In the genomic region with DNA sequence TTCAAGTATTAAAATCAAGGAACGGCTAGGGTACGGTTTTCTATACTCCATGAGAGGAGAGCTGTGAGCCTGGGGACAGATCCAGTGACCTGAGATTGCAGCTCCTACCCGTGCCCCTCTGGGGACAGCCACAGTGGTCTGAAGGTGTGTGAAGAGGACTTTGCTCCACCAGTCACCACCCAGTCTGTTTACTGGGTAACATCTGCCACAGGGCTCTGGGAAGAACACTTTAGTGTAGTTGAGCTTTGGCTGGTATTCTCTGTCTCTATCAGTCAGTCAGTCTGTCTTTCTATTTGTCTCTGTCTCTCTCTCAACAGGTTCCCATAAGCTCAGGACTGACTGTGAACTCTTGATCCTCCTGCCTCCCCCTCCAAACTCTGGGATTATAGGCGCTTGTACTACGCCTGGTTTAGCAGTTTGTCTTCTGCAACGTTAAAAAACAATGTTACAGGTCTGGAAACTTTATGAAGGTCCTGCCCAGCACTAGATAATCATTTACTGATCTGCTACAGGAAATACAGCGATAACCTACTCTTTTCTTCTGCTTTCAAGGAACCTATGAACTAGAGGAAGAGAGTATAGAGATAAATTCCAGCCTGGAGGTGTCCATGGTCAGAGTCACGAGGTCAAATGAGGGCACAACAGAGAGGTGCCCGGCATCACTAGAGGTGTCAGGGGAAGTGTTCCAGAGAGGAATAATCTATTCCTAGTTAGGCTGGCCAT, we compare ENCODE assay signal across 13 mouse cellular contexts. TPM values are rescaled to one million over a fixed set of nuclear protein-coding genes. Genes with fewer than 3 reads are reported as not detected.
DNase-seq lines count a peak whose midpoint lies in the region; ATAC-seq and TF ChIP-seq lines count a peak whose summit lies in the region.
"Had no signal": no experiment of that assay in that cellular context is flagged by ENCODE, and none has a peak within 500 bp of the region (broad histone marks: within the 10 kb centered on the region; RNA-seq: fewer than 3 reads in every experiment).

No protein-coding gene starts in this region.

- no peak overlapping the region for H3K4me3 ChIP-seq in forebrain, embryonic 14.5 days (ENCODE audit: low read depth, low read length)
- H3K4me3 ChIP-seq in forebrain, embryonic 10.5 days = no peak overlapping the region
- H3K4me3 ChIP-seq in liver, adult 2 months (ENCODE audit: insufficient read depth, low read depth, low read length) = no peak overlapping the region
- H3K4me3 ChIP-seq in liver, embryonic 11.5 days (ENCODE audit: low read depth, low read length) = no peak overlapping the region
- no peak overlapping the region for H3K4me3 ChIP-seq in heart, embryonic 12.5 days
- H3K4me3 ChIP-seq in liver, embryonic 13.5 days (replicated peaks) = no peak overlapping the region
- H3K4me3 ChIP-seq: embryonic facial prominence, embryonic 15.5 days had no signal

- H3K4me1 ChIP-seq in forebrain, embryonic 14.5 days (ENCODE audit: control insufficient read depth, insufficient read depth, low read length) = no peaks in the 10 kb centered on the region
- no peaks in the 10 kb centered on the region for H3K4me1 ChIP-seq in forebrain, embryonic 10.5 days
- H3K4me1 ChIP-seq in liver, adult 2 months (ENCODE audit: control insufficient read depth, insufficient read depth, low read length) = peaks cover 3% of the 10 kb centered on the region
- peaks cover 3% of the 10 kb centered on the region; the same call in 1 of the 2 replicates for H3K4me1 ChIP-seq in liver, embryonic 11.5 days (replicated peaks; ENCODE audit: control insufficient read depth, insufficient read depth, low read length)
- peaks cover 36% of the 10 kb centered on the region for H3K4me1 ChIP-seq in heart, embryonic 12.5 days (replicated peaks)
- H3K4me1 ChIP-seq in liver, embryonic 13.5 days (replicated peaks) = peaks cover 26% of the 10 kb centered on the region
- H3K4me1 ChIP-seq: embryonic facial prominence, embryonic 15.5 days had no signal

- H3K36me3 ChIP-seq in forebrain, embryonic 14.5 days (ENCODE audit: control insufficient read depth, insufficient read depth, low read length) = no peaks in the 10 kb centered on the region
- no peaks in the 10 kb centered on the region for H3K36me3 ChIP-seq in forebrain, embryonic 10.5 days (replicated peaks)
- H3K36me3 ChIP-seq in liver, adult 2 months (ENCODE audit: control insufficient read depth, insufficient read depth, low read length) = no peaks in the 10 kb centered on the region
- H3K36me3 ChIP-seq in liver, embryonic 11.5 days (ENCODE audit: control insufficient read depth, insufficient read depth, low read length) = no peaks in the 10 kb centered on the region
- no peaks in the 10 kb centered on the region for H3K36me3 ChIP-seq in heart, embryonic 12.5 days
- H3K36me3 ChIP-seq in liver, embryonic 13.5 days = no peaks in the 10 kb centered on the region
- H3K36me3 ChIP-seq: embryonic facial prominence, embryonic 15.5 days had no signal

- 78% methylated on average over 9 of the region's 9 CpGs for WGBS in forebrain, embryonic 14.5 days
- WGBS in forebrain, embryonic 10.5 days = 85% methylated on average over 9 of the region's 9 CpGs
- 32% methylated on average over 9 of the region's 9 CpGs for WGBS in liver, adult 2 months
- WGBS in liver, embryonic 11.5 days = 70% methylated on average over 9 of the region's 9 CpGs
- 50% methylated on average over 9 of the region's 9 CpGs for WGBS in heart, embryonic 12.5 days
- 45% methylated on average over 9 of the region's 9 CpGs for WGBS in liver, embryonic 13.5 days (ENCODE audit: insufficient replicate concordance)

- no peaks in the 10 kb centered on the region for H3K79me2 ChIP-seq in liver, adult 2 months (ENCODE audit: control insufficient read depth, insufficient read depth, low read length)

- no peak overlapping the region for H3K9ac ChIP-seq in forebrain, embryonic 14.5 days (ENCODE audit: low read length)
- no peak overlapping the region for H3K9ac ChIP-seq in liver, adult 2 months (ENCODE audit: low read depth, low read length)
- no peak overlapping the region for H3K9ac ChIP-seq in liver, embryonic 11.5 days (ENCODE audit: low read depth, low read length)
- H3K9ac ChIP-seq in heart, embryonic 12.5 days = peak overlapping the region; percentile 42
- H3K9ac ChIP-seq in liver, embryonic 13.5 days = no peak overlapping the region
- H3K9ac ChIP-seq: embryonic facial prominence, embryonic 15.5 days had no signal

- peak; percentile 15; the same call in 1 of the 2 replicates for ATAC-seq in forebrain, embryonic 14.5 days
- no peak for ATAC-seq in liver, embryonic 11.5 days (replicated peaks; ENCODE audit: low FRiP score)
- ATAC-seq in heart, embryonic 12.5 days (ENCODE audit: insufficient number of reproducible peaks, low FRiP score) = no peak
- ATAC-seq in liver, embryonic 13.5 days (ENCODE audit: low read depth) = peak; percentile 54; the same call in 1 of the 2 replicates
- ATAC-seq: lung, postnatal 0 days had no signal

- no peak for TF ChIP-seq POLR2A in liver, adult 2 months (IDR thresholded peaks at IDR 0.05; ENCODE audit: extremely low read depth, insufficient read depth, low read length)

- TF ChIP-seq CTCF in liver, adult 2 months (IDR thresholded peaks at IDR 0.05; ENCODE audit: low read depth, low read length) = no peak

- no peak overlapping the region for H3K27ac ChIP-seq in forebrain, embryonic 14.5 days (ENCODE audit: low read depth, low read length)
- H3K27ac ChIP-seq in forebrain, embryonic 10.5 days = no peak overlapping the region
- peak overlapping the region; percentile 4 for H3K27ac ChIP-seq in liver, adult 2 months (replicated peaks; ENCODE audit: insufficient read depth, low read depth, low read length)
- no peak overlapping the region; the same call in 1 of the 2 replicates for H3K27ac ChIP-seq in liver, embryonic 11.5 days (ENCODE audit: low read depth, low read length)
- H3K27ac ChIP-seq in heart, embryonic 12.5 days (ENCODE audit: poor library complexity, severe bottlenecking) = peak overlapping the region; percentile 98
- peak overlapping the region; percentile 10; the same call in 1 of the 2 replicates for H3K27ac ChIP-seq in liver, embryonic 13.5 days
- H3K27ac ChIP-seq: embryonic facial prominence, embryonic 15.5 days had no signal

- no peaks in the 10 kb centered on the region for H3K9me3 ChIP-seq in forebrain, embryonic 14.5 days (replicated peaks; ENCODE audit: control insufficient read depth, low read length)
- peaks cover 6% of the 10 kb centered on the region; the same call in 1 of the 2 replicates for H3K9me3 ChIP-seq in forebrain, embryonic 10.5 days
- peaks cover 3% of the 10 kb centered on the region; the same call in 1 of the 2 replicates for H3K9me3 ChIP-seq in liver, embryonic 11.5 days (ENCODE audit: control insufficient read depth, low read length)
- no peaks in the 10 kb centered on the region for H3K9me3 ChIP-seq in heart, embryonic 12.5 days (replicated peaks)
- H3K9me3 ChIP-seq in liver, embryonic 13.5 days (replicated peaks) = no peaks in the 10 kb centered on the region
- H3K9me3 ChIP-seq: embryonic facial prominence, embryonic 15.5 days had no signal

- no peaks in the 10 kb centered on the region for H3K27me3 ChIP-seq in forebrain, embryonic 14.5 days (replicated peaks; ENCODE audit: control insufficient read depth, insufficient read depth, low read length)
- no peaks in the 10 kb centered on the region for H3K27me3 ChIP-seq in forebrain, embryonic 10.5 days (ENCODE audit: poor library complexity, severe bottlenecking)
- H3K27me3 ChIP-seq in liver, adult 2 months (ENCODE audit: control insufficient read depth, insufficient read depth, low read length) = no peaks in the 10 kb centered on the region
- H3K27me3 ChIP-seq in liver, embryonic 11.5 days (replicated peaks; ENCODE audit: control insufficient read depth, insufficient read depth, low read length) = no peaks in the 10 kb centered on the region
- no peaks in the 10 kb centered on the region for H3K27me3 ChIP-seq in heart, embryonic 12.5 days (replicated peaks)
- H3K27me3 ChIP-seq in liver, embryonic 13.5 days = no peaks in the 10 kb centered on the region
- H3K27me3 ChIP-seq: embryonic facial prominence, embryonic 15.5 days had no signal

- H3K4me2 ChIP-seq in forebrain, embryonic 14.5 days (ENCODE audit: low read length) = no peak overlapping the region
- no peak overlapping the region for H3K4me2 ChIP-seq in liver, embryonic 11.5 days
- peak overlapping the region; percentile 35 for H3K4me2 ChIP-seq in heart, embryonic 12.5 days
- no peak overlapping the region for H3K4me2 ChIP-seq in liver, embryonic 13.5 days
- H3K4me2 ChIP-seq: embryonic facial prominence, embryonic 15.5 days had no signal

- DNase-seq in forebrain, embryonic 14.5 days (ENCODE audit: low spot score) = no peak
- no peak for DNase-seq in forebrain, embryonic 10.5 days (ENCODE audit: extremely low spot score, low spot score)
- DNase-seq in liver, adult 2 months (ENCODE audit: extremely low read depth, low read depth, low spot score) = peak; percentile 66
- DNase-seq in liver, embryonic 11.5 days (ENCODE audit: low spot score) = no peak
- DNase-seq in liver, embryonic 13.5 days = no peak
- no peak for DNase-seq in thymus, postnatal 36 days
- no peak for DNase-seq in testis, postnatal 14 days (ENCODE audit: low spot score)
- DNase-seq: adrenal gland, postnatal 14 days; kidney, adult 11 months; thymus, adult 2 months had no signal

RNA-seq across cellular contexts. Expression of a gene that starts 50.2 kb away (rescaled TPM):
- polyA plus RNA-seq in forebrain, embryonic 14.5 days (2014; fragmentation: Nextera tagmentation; extraction: Ambion mirVana) = 142 and 195 TPM in 2 replicates
- 151 and 159 TPM in 2 replicates for polyA plus RNA-seq in forebrain, embryonic 10.5 days (2016; fragmentation: Nextera tagmentation; extraction: Ambion mirVana)
- total RNA-seq in liver, adult 2 months (2014; rRNA removed) = 73.9 and 85.1 TPM in 2 replicates
- 22.1 and 22.5 TPM in 2 replicates for polyA plus RNA-seq in liver, adult 2 months (2012; rRNA removed)
- 111 and 116 TPM in 2 replicates for polyA plus RNA-seq in liver, embryonic 11.5 days (2014; fragmentation: Nextera tagmentation; extraction: Ambion mirVana)
- polyA plus RNA-seq in heart, embryonic 12.5 days (2016; fragmentation: Nextera tagmentation; extraction: Ambion mirVana) = 154 and 161 TPM in 2 replicates
- polyA plus RNA-seq in liver, embryonic 13.5 days (2015; fragmentation: Nextera tagmentation; extraction: Ambion mirVana) = 33.8 and 45.3 TPM in 2 replicates

Comparison
In these comparisons a context has a peak if more than half of its experiments do, and no peak if none do; other contexts are left out.
1. ATAC-seq: peak in forebrain, embryonic 14.5 days (single experiment) and liver, embryonic 13.5 days (single experiment); none in liver, embryonic 11.5 days (single experiment) and heart, embryonic 12.5 days (single experiment).
2. H3K27ac ChIP-seq: peak in liver, adult 2 months (single experiment), heart, embryonic 12.5 days (single experiment) and liver, embryonic 13.5 days (single experiment); none in forebrain, embryonic 14.5 days (single experiment), forebrain, embryonic 10.5 days (single experiment) and liver, embryonic 11.5 days (single experiment).